Mouse (Mus musculus): ENCODE measurements around the gene Ubxn1. TPM values are rescaled to one million over a fixed set of nuclear protein-coding genes. Genes with fewer than 3 reads are reported as not detected.
"Not testable (repeated sequence)": the region's sequence is repeated elsewhere in the genome, so short reads cannot be mapped to it uniquely, and the experiment has no call there.

Ubxn1 gene
- polyA plus RNA-seq, 1 experiment from 2014 or later, result 208 TPM

- Histone ChIP-seq H3K27me3 (ENCODE audit: poor library complexity, severe bottlenecking) (no peaks in the 10 kb centered on the region), H3K27ac (no peak overlapping the region), H3K4me3 (peak overlapping the region; percentile 61), H3K4me1 (peaks cover 46% of the 10 kb centered on the region), H3K9me3 (no peaks in the 10 kb centered on the region), H3K36me3 (replicated peaks) (peaks cover 39% of the 10 kb centered on the region)
- WGBS, result 85% methylated on average over 7 of the region's 7 CpGs
- DNase-seq (ENCODE audit: extremely low spot score, low spot score), result no peak
Measured at GRCm38 (mm10) chr19:8841012-8841411, 30.3 kb upstream of the Ubxn1 start.

GRCm38 (mm10) chr19:8842961-8843360 lies 28.3 kb upstream of the Ubxn1 start:
- no peak overlapping the region for H3K27ac ChIP-seq
- H3K27me3 ChIP-seq (ENCODE audit: poor library complexity, severe bottlenecking), result no peaks in the 10 kb centered on the region
- 89% methylated on average over 6 of the region's 6 CpGs for WGBS
- no peaks in the 10 kb centered on the region for H3K9me3 ChIP-seq
- H3K36me3 ChIP-seq (replicated peaks), result peaks cover 50% of the 10 kb centered on the region
- no peak for DNase-seq (ENCODE audit: extremely low spot score, low spot score)
- H3K4me1 ChIP-seq, result peaks cover 34% of the 10 kb centered on the region
- H3K4me3 ChIP-seq, result no peak overlapping the region

- H3K9me3 ChIP-seq, result no peaks in the 10 kb centered on the region
- H3K4me1 ChIP-seq, result peaks cover 21% of the 10 kb centered on the region
- H3K36me3 ChIP-seq (replicated peaks), result peaks cover 61% of the 10 kb centered on the region
- H3K4me3 ChIP-seq, result no peak overlapping the region
- H3K27ac ChIP-seq, result no peak overlapping the region
- WGBS, result 66% methylated on average over 5 of the region's 5 CpGs
- peak; percentile 66 for DNase-seq (ENCODE audit: extremely low spot score, low spot score)
- H3K27me3 ChIP-seq (ENCODE audit: poor library complexity, severe bottlenecking), result no peaks in the 10 kb centered on the region
Measured at GRCm38 (mm10) chr19:8844371-8845129, 26.7 kb upstream of the Ubxn1 start.

- Histone ChIP-seq H3K27ac (no peak overlapping the region), H3K4me1 (peaks cover 10% of the 10 kb centered on the region), H3K4me3 (no peak overlapping the region), H3K9me3 (no peaks in the 10 kb centered on the region), H3K36me3 (replicated peaks) (peaks cover 41% of the 10 kb centered on the region), H3K27me3 (ENCODE audit: poor library complexity, severe bottlenecking) (no peaks in the 10 kb centered on the region)
- 82% methylated on average over 5 of the region's 5 CpGs for WGBS
- no peak for DNase-seq (ENCODE audit: extremely low spot score, low spot score)
Measured at GRCm38 (mm10) chr19:8848356-8848755, 22.9 kb upstream of the Ubxn1 start.

GRCm38 (mm10) chr19:8850402-8850901 lies 20.8 kb upstream of the Ubxn1 start, which contains the start of gene Lrrn4cl:
Gene Lrrn4cl, plus strand, starts transcription at chr19:8850768.
- DNase-seq (ENCODE audit: extremely low spot score, low spot score), result no peak
- Histone ChIP-seq H3K4me3 (no peak within 1 kb of the TSS), H3K36me3 (replicated peaks) (peaks cover 37% of the 10 kb centered on the region), H3K4me1 (peaks cover 10% of the 10 kb centered on the region), H3K9me3 (no peaks in the 10 kb centered on the region), H3K27me3 (ENCODE audit: poor library complexity, severe bottlenecking) (no peaks in the 10 kb centered on the region), H3K27ac (peak within 1 kb of the TSS; percentile 20)
- 34% methylated on average over 7 of the region's 7 CpGs for WGBS

- H3K4me3 ChIP-seq, result no peak overlapping the region
- DNase-seq (ENCODE audit: extremely low spot score, low spot score), result no peak
- H3K36me3 ChIP-seq (replicated peaks), result peaks cover 25% of the 10 kb centered on the region
- H3K27ac ChIP-seq, result no peak overlapping the region
- H3K27me3 ChIP-seq (ENCODE audit: poor library complexity, severe bottlenecking), result no peaks in the 10 kb centered on the region
- no peaks in the 10 kb centered on the region for H3K9me3 ChIP-seq
- 54% methylated on average over 7 of the region's 7 CpGs for WGBS
- peaks cover 10% of the 10 kb centered on the region for H3K4me1 ChIP-seq
Measured at GRCm38 (mm10) chr19:8851639-8852038, 19.7 kb upstream of the Ubxn1 start.

GRCm38 (mm10) chr19:8852236-8852928 lies 18.9 kb upstream of the Ubxn1 start:
- Histone ChIP-seq H3K9me3 (no peaks in the 10 kb centered on the region), H3K36me3 (replicated peaks) (peaks cover 17% of the 10 kb centered on the region), H3K27me3 (ENCODE audit: poor library complexity, severe bottlenecking) (no peaks in the 10 kb centered on the region), H3K4me1 (peaks cover 10% of the 10 kb centered on the region), H3K27ac (no peak overlapping the region), H3K4me3 (no peak overlapping the region)
- no peak for DNase-seq (ENCODE audit: extremely low spot score, low spot score)
- WGBS, result 65% methylated on average over 10 of the region's 10 CpGs

GRCm38 (mm10) chr19:8853117-8853516 lies 18.2 kb upstream of the Ubxn1 start:
- Histone ChIP-seq H3K4me3 (no peak overlapping the region), H3K4me1 (peaks cover 10% of the 10 kb centered on the region), H3K27me3 (ENCODE audit: poor library complexity, severe bottlenecking) (no peaks in the 10 kb centered on the region), H3K27ac (no peak overlapping the region), H3K36me3 (replicated peaks) (peaks cover 10% of the 10 kb centered on the region), H3K9me3 (no peaks in the 10 kb centered on the region)
- WGBS, result 91% methylated on average over 3 of the region's 3 CpGs
- DNase-seq (ENCODE audit: extremely low spot score, low spot score), result no peak

GRCm38 (mm10) chr19:8857689-8858088 lies 13.6 kb upstream of the Ubxn1 start:
- no peak for DNase-seq (ENCODE audit: extremely low spot score, low spot score)
- Histone ChIP-seq H3K4me3 (no peak overlapping the region), H3K27me3 (ENCODE audit: poor library complexity, severe bottlenecking) (no peaks in the 10 kb centered on the region), H3K4me1 (no peaks in the 10 kb centered on the region), H3K36me3 (replicated peaks) (no peaks in the 10 kb centered on the region), H3K9me3 (no peaks in the 10 kb centered on the region), H3K27ac (no peak overlapping the region)
- WGBS, result 43% methylated on average over 4 of the region's 4 CpGs

GRCm38 (mm10) chr19:8859018-8859417 lies 12.3 kb upstream of the Ubxn1 start:
- no peaks in the 10 kb centered on the region for H3K4me1 ChIP-seq
- no peak overlapping the region for H3K4me3 ChIP-seq
- no peak overlapping the region for H3K27ac ChIP-seq
- WGBS, result 21% methylated on average over 1 of the region's 1 CpGs
- H3K27me3 ChIP-seq (ENCODE audit: poor library complexity, severe bottlenecking), result no peaks in the 10 kb centered on the region
- no peaks in the 10 kb centered on the region for H3K9me3 ChIP-seq
- no peaks in the 10 kb centered on the region for H3K36me3 ChIP-seq (replicated peaks)
- DNase-seq (ENCODE audit: extremely low spot score, low spot score), result no peak

- Histone ChIP-seq H3K27ac (no peak overlapping the region), H3K4me3 (no peak overlapping the region), H3K27me3 (ENCODE audit: poor library complexity, severe bottlenecking) (no peaks in the 10 kb centered on the region), H3K9me3 (no peaks in the 10 kb centered on the region), H3K4me1 (no peaks in the 10 kb centered on the region), H3K36me3 (replicated peaks) (no peaks in the 10 kb centered on the region)
- WGBS, result 85% methylated on average over 6 of the region's 6 CpGs
- no peak for DNase-seq (ENCODE audit: extremely low spot score, low spot score)
Measured at GRCm38 (mm10) chr19:8864265-8864664, 7.0 kb upstream of the Ubxn1 start.

- Histone ChIP-seq H3K27ac (peak overlapping the region; percentile 93), H3K36me3 (replicated peaks) (peaks cover 24% of the 10 kb centered on the region), H3K4me1 (peaks cover 14% of the 10 kb centered on the region), H3K4me3 (peak overlapping the region; percentile 99)
- not testable (repeated sequence) for DNase-seq (ENCODE audit: extremely low spot score, low spot score); H3K9me3 ChIP-seq; H3K27me3 ChIP-seq (ENCODE audit: poor library complexity, severe bottlenecking)
- WGBS, result 80% methylated on average over 3 of the region's 3 CpGs
Measured at GRCm38 (mm10) chr19:8870381-8870780, 915 bp upstream of the Ubxn1 start.

- H3K36me3 ChIP-seq (replicated peaks), result peaks cover 29% of the 10 kb centered on the region
- H3K27ac ChIP-seq, result peak overlapping the region; percentile 93
- H3K4me1 ChIP-seq, result peaks cover 14% of the 10 kb centered on the region
- peak overlapping the region; percentile 99 for H3K4me3 ChIP-seq
- no peaks in the 10 kb centered on the region for H3K9me3 ChIP-seq
- no peaks in the 10 kb centered on the region for H3K27me3 ChIP-seq (ENCODE audit: poor library complexity, severe bottlenecking)
- WGBS, result 60% methylated on average over 9 of the region's 9 CpGs
- DNase-seq (ENCODE audit: extremely low spot score, low spot score), result no peak
Measured at GRCm38 (mm10) chr19:8870838-8871237, 458 bp upstream of the Ubxn1 start.
